Mouse (Mus musculus) megakaryocyte-erythroid progenitor cell, adult 5-6 weeks (primary cell): ENCODE results near the gene Gm10190. TPM values are rescaled to one million over a fixed set of nuclear protein-coding genes. Genes with fewer than 3 reads are reported as not detected.
"Not testable (repeated sequence)": the region's sequence is repeated elsewhere in the genome, so short reads cannot be mapped to it uniquely, and the experiment has no call there.

Experiments
- ATAC-seq: replicated peaks from 2 replicates; pipeline ENCODE4 v1.8.0; 2016; ENCODE audit warnings: mild to moderate bottlenecking, inconsistent platforms; ENCODE audit not compliant: severe bottlenecking, poor library complexity, low FRiP score, low TSS enrichment
- total RNA-seq, 2 experiments: library from RNA; stranded (forward) in 1 of 2; stranded (reverse) in 1 of 2; fragments of 200-1000, 215-1000 nt in 1 of 2; fragments of >200 nt in 1 of 2; fragmentation: Nextera tagmentation in 1 of 2; gene quantifications; 2 replicates each; pipeline ENCODE4 v1.2.3; 2014 to 2017

The Gm10190 gene
- not detected in 2 replicates for total RNA-seq (2014; fragmentation: Nextera tagmentation)
- total RNA-seq (2017), result not detected in 2 replicates

DNA sequence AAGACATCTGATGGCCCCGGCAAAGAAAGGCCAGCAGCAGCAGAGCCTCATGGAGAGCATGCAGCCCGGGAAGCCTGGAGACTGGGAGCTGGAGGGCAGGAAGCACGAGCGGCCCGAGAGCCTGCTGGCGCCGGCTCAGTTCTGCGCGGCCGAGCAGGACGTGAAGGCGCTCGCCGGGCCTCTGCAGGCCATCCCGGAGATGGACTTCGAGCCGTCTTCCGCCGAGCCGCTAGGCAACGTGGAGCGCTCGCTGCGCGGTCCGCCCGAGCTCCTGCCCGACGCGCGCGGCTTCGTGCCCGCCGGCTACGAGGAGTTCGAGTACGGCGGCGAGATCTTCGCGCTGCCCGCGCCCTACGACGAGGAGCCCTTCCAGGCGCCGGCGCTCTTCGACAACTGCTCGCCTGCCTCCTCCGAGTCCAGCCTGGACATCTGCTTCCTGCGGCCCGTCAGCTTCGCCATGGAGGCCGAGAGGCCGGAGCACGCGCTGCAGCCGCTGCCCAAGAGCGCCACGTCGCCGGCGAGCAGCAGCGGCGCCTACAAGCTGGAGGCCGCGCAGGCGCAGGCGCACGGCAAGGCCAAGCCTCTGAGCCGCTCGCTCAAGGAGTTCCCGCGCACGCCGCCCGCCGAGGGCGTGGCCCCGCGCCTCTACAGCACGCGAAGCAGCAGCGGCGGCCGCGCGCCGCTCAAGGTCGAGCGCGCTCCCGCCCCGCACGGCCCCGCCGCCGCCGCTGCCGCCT is at the start of gene Gm10190:
TSS of gene Gm10190 (minus strand) at position 553 of the 737 bp plus-strand sequence.
- ATAC-seq, result peak; percentile 91

DNA sequence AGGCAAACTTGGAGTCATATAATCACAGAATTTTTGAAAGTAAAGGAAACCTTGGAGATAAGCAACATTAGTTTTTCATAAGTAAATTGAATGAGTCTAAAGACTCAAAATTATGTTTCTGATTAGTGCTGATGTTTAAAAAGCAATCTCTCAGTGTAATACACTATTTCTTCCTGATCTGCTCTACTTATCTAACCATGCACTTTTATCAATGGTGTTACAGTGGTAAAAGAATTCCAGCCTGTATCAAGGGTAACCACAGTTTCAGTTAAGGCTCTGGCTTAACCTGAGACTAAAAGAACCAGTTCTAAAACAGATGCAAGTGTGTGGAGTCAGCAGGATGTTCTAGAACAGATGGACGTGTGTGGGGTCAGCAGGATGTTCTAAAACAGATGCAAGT is 47.7 kb upstream of the Gm10190 start:
- ATAC-seq, result no peak

DNA sequence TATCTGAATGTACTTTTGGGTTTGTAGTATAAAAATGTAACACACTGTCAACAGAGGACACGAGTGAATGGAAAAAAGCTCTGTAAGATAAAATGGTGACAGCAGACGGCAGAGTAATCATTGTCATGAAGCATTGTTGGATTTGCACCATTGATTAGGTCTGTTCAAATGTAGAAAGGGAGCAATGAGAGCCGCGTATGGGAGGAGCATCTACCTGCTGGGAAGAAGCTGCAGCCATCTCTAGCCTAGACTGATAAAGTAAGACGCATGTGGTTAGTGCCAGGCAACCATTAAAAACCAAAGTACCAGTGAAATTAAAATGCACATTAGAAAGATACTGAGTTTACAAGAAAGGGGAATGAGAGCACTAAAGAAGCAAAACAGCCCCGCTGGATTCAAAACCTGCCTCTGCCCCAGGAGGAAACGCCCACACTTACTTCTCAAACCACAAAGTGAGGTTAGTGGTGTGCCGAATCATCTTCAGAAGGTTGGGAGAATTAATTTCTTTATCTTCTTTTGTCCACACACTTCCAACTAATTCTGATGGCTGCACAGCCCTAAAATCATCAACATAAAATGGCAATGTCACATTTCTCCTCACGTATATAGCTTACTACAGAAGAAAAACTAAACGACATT is 45.4 kb upstream of the Gm10190 start:
- peak; percentile 67 for ATAC-seq

DNA sequence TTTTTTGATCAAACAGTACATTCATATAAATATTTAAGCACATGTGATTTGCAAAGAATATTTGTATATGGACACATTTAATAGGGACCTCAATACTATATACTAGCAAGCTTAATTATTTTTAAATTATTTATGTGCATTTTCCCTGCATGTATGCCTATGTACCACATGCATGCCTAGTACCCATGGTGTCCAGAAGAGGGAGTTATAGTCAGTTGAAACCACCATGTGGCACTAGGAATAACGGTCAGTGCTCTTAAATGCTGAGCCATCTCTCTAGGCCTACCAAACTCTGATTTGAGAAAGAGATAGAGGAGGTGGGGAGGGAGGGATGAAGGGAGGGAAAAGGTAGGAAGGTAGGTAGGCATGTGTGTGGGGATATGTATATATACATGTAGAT is 37.8 kb upstream of the Gm10190 start:
- peak; percentile 68; the same call in 1 of the 2 replicates for ATAC-seq

DNA sequence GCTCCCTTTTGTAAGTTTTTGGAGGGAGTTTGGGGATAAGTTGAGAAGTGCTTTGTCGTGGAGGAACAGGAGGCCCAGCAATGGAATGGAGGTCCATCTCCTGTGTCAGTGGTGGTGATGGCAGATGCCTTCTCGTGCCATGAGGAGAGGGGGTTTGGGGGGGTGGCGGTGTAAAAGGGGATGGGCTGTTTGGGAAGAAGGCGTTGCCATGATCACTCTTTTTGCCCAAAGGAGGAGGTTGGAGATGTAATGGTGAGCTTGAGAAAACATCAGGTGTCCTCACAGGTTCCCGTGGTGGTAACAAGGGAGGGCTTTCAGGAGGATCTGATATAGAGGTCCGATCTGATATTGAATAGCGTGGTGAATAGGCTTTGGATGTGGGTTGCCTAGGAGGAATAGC is 24.9 kb upstream of the Gm10190 start:
- no peak for ATAC-seq

DNA sequence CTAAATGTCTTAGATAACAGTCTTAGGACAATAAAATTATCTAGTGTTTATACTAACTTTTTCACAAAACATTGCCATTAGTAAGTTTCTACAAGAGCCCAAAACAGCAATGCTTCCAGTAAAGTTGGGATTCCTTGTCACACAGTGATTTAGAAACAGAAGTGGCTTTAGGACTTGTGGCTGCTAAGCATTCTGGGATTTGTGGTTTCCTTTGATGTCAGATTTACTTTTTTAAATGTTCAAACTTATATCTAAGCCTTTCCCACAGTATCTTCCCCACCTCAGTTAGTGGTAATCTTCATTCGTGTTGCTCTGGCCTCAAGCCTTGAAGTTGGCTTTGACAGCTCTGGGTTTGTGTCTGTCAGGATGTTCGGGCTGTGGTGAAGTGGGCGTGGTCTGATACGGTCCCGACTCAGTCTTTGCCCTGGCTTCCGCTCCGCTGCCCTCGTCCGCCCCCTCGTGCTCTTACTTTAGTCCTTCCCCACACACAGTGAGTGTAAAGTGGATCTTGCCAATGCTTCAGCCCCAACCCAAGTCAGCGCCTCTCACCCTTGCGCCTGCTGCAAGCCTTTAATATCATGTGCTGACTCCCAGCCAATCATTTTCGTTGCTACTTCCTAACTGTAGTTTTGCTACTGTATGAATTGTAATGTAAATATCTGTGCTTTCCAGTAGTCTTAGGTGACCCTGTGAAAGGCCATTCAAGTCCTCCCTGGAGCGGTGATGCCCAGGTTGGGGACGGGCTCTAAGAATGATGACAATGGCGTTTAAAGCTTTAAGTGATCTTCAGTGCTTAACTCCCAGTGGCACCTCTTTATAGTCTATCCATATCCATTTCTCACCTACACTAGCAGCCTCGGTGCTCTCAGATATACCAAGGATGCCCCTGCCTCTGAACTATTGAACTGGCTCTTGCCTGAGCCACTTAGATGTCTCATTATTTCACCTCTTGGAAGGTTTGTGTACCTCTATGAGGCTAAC is 18.4 kb upstream of the Gm10190 start:
- peak; percentile 97 for ATAC-seq

DNA sequence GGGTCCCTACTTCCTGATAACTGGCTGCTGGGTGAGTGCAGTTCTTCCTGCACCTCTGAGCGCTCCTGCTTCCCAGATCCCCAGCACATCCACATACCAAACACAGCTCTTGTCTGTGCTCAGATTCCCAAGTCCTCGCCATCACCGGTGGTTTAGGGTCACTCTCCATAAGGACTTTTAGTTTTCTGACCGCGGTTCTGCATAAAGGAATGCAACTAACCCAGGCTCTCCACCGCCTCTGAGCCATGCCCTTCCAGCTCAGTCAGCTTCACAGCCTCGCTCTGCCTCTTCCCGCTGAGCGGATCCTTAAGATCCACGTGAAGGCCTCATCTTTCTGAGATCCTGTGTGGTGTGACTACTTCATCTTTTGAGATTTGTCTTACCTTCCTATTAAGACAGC is 16.7 kb upstream of the Gm10190 start:
- ATAC-seq, result no peak

DNA sequence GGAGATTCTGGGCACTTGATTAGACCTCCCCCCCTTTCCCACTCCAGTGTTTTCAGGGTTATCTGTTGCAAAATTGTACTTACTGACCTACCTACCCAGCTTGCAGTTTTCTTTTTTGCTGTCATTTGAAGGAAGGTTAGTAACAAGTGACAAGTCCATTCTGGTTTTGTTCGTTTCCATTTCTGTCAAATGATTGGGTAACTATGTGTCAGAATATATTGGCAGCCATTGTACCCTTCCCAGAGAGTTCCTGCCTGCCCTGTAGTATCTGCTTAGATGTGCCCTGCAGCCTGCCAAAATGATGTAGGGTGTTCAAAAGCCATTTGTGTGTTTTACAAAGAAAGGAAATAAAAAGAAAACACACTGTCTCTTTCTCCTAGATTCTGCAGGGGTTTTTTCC is 12.3 kb upstream of the Gm10190 start:
- no peak for ATAC-seq

DNA sequence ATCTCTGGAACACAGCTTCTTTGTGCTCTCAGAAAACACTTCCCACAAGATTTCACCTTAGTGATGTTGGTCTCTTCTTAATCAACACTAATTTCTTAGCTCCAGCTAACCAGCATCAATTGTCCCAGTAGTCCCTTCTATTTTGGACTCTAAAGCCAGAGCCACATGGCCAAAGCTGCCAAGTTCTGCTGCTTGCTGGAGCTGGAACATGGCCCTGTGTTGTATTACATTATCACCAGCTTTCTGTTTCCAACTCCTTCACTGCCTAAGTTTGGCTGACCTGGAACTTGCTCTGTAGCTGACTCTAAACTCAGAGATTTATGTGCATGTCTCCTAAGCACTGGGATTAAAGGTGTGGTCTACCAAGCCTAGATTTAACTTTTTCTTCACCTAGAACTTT is 5.0 kb upstream of the Gm10190 start:
- not testable (repeated sequence) for ATAC-seq

DNA sequence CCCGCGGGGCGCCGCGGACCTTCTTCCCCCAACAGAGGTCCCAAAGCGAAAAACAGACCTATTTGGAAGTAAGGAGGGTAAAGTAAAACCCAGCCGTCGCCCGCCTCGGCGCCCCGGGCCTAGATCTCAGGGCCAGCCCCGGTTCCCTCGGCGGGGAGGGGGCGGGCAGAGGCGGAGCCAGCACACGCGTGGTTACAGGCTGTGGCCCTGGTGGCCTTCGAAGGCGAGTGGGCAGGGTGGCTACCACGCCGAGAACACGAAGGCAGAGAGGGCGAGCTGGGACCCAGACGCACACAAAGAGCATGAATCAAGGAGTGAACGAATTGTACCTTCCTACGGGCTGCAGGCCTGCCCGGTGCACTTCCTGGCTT is 370 bp upstream of the Gm10190 start:
- ATAC-seq, result 0 out of 2 replicates have a peak, but pooled peaks have one; percentile 7

DNA sequence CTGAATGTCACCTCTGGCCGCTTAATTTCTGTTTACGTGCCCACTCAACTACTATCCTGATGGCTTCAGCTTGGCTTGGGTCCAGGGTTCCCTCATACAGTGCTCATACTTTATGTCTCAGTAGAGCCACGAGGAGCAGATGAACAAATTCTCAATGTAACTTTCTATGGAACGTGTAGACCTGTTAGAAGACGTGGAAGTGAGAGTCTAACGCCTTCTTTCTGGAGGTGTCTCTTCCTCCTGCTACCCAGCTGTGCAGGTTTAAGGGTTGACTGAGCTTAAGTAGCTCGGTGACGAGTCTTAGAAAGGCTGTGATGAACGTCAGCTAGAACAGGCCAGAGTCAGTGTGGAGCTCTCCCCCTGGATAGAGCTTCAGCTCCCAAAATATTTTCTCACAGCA is 4.7 kb downstream of the Gm10190 start:
- no peak for ATAC-seq

DNA sequence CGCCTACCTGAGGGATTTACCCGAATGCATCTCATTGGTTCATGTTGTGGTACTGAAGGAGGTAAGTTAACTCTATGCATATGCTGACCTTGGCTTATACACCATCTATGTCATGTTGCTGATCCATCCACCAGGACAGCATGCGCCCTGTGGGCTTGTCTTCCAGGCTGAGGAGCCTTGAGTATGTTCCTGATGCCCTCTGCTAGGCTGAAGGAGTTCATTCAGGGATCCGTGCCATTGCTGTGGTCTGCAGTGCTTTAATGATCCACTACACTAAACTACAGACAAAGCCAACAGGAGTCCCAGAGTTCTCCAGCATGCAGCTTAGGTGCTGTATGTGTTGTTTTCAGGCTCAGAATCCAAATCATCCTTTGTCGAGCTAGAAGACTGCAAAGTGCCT is 6.1 kb downstream of the Gm10190 start:
- no peak for ATAC-seq

DNA sequence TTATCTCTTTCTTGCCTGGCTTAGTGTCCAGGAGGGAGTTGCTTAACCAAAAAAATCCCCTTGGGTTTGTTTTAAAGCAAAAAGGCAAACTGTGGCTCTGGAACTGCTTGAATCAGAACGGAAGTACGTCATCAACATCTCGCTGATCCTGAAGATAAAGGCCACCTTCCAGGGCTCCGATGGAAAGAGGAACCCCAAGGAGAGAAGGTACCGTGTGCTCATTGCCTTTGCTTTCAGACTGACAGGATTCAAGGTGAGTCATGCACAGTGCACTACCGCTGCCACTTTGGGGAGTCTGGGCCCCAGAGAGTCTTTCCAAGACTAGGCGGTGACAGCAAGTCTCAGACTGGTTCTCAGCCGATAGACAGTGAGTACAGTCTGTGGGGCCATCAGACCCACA is 13.1 kb downstream of the Gm10190 start:
- ATAC-seq, result no peak

DNA sequence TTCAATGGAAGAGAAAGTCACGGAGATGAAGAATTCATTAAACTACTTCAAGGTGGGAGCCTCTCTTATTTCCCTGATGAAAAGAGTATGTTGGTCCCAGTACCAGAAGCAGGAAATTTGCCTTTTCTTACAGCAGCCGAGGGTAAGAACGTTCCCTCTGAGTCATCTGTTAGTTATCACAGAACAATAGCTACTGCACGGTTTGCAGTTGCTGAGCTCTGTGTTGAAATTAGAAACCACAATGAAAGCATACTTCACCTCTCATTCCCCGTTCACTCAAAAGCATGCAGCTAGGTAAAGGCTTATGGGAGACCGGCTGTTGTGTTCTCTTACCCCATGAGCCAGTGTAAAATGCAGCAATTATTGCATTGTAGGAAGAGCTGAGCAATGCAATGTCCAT is 26.1 kb downstream of the Gm10190 start:
- ATAC-seq, result no peak

DNA sequence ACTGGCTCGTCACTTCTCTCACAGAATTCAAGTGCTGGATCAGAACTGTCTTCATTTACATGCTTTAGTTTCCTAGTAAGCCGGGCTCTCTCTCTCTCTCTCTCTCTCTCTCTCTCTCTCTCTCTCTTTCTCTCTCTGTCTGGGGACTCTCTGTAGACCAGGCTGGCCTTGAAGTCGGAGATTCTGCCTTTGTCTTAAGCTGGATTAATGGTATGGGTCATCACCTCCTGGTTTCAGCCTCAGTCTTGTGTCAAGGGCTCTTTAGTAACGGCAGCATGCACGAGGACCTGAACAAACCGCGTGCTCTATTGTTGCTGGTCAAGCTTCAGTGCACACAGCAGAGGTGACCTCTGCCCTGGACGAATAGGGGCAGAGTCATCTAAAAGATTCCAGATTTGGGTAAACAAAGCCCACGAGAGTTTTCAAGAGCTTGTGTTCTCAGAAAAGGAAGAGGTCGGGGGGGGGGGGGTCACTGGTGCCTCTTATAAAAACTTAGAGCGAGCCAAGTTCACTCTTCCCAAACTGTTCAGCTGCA is 26.7 kb downstream of the Gm10190 start:
- ATAC-seq, result no peak

DNA sequence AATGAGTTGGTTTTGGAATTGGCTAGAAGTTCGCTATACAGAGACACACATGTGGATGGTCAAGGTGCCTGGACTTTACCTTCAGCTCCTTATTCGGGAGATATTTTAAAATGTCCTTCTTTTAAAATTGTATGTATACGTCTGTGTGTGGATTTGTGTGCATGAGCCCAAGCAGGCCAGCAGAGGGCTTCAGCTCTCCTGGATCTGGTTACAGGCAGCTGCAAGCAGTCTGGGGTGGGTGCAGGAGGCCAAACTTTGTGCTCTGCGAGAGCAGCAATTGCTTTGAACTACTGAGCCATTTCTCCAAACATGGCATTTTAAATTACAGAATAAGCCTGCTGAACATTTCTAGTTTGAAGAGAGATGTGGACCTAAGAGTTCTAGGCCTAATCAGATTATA is 28.1 kb downstream of the Gm10190 start:
- 0 out of 2 replicates have a peak, but pooled peaks have one; percentile 61 for ATAC-seq

DNA sequence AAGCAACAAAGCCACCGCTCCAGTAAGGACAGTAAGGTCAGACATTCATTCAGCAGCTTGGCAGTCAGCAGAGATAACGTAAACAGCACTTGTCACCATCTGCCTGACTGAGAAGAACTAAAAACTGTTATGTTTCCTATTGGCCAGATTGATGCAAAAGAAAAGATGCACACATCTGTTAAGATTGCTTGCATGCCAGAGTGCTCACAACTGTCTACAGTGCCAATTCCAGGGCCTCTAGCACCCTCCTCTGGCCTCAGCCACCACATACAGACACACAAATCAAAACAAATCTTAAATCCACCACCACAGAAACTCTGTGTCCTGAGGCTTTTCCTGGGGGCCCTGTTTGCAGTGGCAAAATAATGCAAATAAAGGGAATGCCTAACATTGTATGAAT is 41.0 kb downstream of the Gm10190 start:
- peak; percentile 67; the same call in 1 of the 2 replicates for ATAC-seq

DNA sequence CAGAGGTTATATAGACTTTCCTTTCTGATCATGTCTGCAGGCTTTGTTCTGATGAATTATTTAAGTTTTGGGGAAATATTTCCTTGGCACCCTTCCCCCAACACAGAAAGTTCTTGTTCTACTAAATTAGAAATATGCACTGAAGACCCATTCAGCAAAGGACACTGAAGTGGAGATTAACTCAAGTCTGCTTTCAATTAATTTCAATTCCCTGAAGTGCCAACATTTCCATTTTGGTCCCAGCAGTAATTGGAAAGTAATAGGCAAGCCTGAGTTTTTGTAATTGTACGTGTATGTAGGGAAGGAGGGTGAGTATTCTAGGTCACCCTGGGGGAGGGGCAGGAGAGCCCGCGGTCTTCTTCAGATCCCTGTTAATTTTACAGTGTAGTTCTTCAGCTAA is 46.9 kb downstream of the Gm10190 start:
- ATAC-seq, result no peak

DNA sequence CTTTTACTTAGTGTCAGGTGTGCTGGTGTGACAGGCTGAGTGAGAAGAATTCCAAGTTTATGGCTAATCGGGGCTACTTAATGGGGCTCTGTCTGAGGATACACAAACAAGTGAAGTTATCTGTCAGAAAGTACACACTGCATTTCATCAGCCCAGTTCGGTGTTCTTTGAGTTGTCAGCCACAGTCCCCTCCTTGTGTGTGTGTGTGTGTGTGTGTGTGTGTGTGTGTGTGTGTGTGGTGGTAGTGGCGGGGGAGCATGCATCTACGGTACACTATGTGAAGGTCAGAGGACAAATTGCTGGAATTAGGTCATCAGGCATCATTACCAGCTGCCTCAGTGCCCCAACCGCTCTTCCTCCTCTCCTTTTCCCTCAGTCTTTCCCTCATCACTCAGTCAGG is 47.9 kb downstream of the Gm10190 start:
- ATAC-seq, result no peak

DNA sequence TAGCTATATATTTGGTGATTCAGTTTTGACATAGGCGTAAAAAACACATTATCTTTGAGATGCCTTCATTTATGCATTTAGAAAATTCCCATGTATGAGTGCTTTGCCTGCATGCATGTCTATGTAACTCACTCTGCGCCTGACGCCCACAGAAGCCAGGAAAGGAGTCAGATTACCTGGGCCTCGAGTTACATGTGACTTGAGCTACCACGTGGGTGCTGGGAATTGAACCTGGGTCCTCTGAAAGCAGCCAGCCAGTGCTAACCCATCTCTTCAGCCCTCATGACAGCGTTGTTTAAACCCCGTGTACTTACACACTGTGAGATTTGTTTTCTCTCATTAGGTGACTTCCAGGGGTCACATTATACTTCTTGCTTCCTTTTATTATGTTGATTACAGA is 48.8 kb downstream of the Gm10190 start:
- no peak for ATAC-seq
